Comparison of ENCODE assay signal across 8 mouse cellular contexts in genomic region chr6:124813933-124814332, GRCm38 (mm10). TPM values are rescaled to one million over a fixed set of nuclear protein-coding genes. Genes with fewer than 3 reads are reported as not detected.
DNase-seq lines count a peak whose midpoint lies in the region; ATAC-seq and TF ChIP-seq lines count a peak whose summit lies in the region.

Gene Tpi1 (minus strand): TSS chr6:124814296.

- H3K27ac ChIP-seq in bone marrow, adult 2 months (ENCODE audit: control insufficient read depth, insufficient read depth, low read depth, low read length, poor library complexity) = peak within 1 kb of the TSS; percentile 19
- H3K27ac ChIP-seq in embryonic fibroblast, embryonic 13.5 days (ENCODE audit: insufficient read depth, low read length) = peak within 1 kb of the TSS; percentile 58
- H3K27ac ChIP-seq in heart, embryonic 10.5 days = peak within 1 kb of the TSS; percentile 99
- H3K27ac ChIP-seq in kidney, embryonic 15.5 days = peak within 1 kb of the TSS; percentile 92

- peak within 1 kb of the TSS; percentile 75 for H3K9ac ChIP-seq in kidney, embryonic 15.5 days

- peak within 1 kb of the TSS; percentile 69 for H3K4me2 ChIP-seq in kidney, embryonic 15.5 days

- H3K36me3 ChIP-seq in heart, embryonic 10.5 days = peaks cover 68% of the 10 kb centered on the region
- peaks cover 56% of the 10 kb centered on the region for H3K36me3 ChIP-seq in kidney, embryonic 15.5 days

- H3K4me3 ChIP-seq in bone marrow, adult 2 months (replicated peaks; ENCODE audit: control insufficient read depth, low read depth, low read length) = peak within 1 kb of the TSS; percentile 86
- H3K4me3 ChIP-seq in embryonic fibroblast, embryonic 13.5 days (ENCODE audit: insufficient read depth, low read length) = peak within 1 kb of the TSS; percentile 70
- peak within 1 kb of the TSS; percentile 90 for H3K4me3 ChIP-seq in heart, embryonic 10.5 days
- H3K4me3 ChIP-seq in kidney, embryonic 15.5 days (replicated peaks) = peak within 1 kb of the TSS; percentile 80

- 0 out of 2 replicates have a peak, but pooled peaks have one; percentile 6 for TF ChIP-seq CTCF in bone marrow, adult 2 months (IDR thresholded peaks at IDR 0.05; ENCODE audit: control insufficient read depth, insufficient read depth, low read length)
- TF ChIP-seq CTCF in embryonic fibroblast, embryonic 13.5 days (IDR thresholded peaks at IDR 0.05; ENCODE audit: borderline replicate concordance, insufficient read depth, low read length) = no peak

- under 1% methylated on average over 22 of the region's 22 CpGs for WGBS in bone marrow, adult 2 months
- WGBS in heart, embryonic 10.5 days = under 1% methylated on average over 22 of the region's 22 CpGs
- WGBS in kidney, embryonic 15.5 days = under 1% methylated on average over 22 of the region's 22 CpGs

- H3K4me1 ChIP-seq in bone marrow, adult 2 months (ENCODE audit: control insufficient read depth, insufficient read depth, low read length) = peaks cover 9% of the 10 kb centered on the region
- H3K4me1 ChIP-seq in embryonic fibroblast, embryonic 13.5 days (ENCODE audit: control insufficient read depth, insufficient read depth, low read length) = no peaks in the 10 kb centered on the region
- H3K4me1 ChIP-seq in heart, embryonic 10.5 days = peaks cover 38% of the 10 kb centered on the region
- H3K4me1 ChIP-seq in kidney, embryonic 15.5 days = peaks cover 53% of the 10 kb centered on the region

- TF ChIP-seq POLR2A in bone marrow, adult 2 months (IDR thresholded peaks at IDR 0.05; ENCODE audit: borderline replicate concordance, control insufficient read depth, low read depth, low read length) = peak; percentile 70
- peak; percentile 100 for TF ChIP-seq POLR2A in embryonic fibroblast, embryonic 13.5 days (IDR thresholded peaks at IDR 0.05; ENCODE audit: low read depth, low read length)

- ATAC-seq in kidney, embryonic 15.5 days (replicated peaks; ENCODE audit: low FRiP score) = peak; percentile 89
- peak; percentile 82 for ATAC-seq in monocyte, adult 5-6 weeks (replicated peaks; ENCODE audit: insufficient number of reproducible peaks, low FRiP score, low TSS enrichment, poor library complexity, severe bottlenecking)

- no peaks in the 10 kb centered on the region for H3K27me3 ChIP-seq in heart, embryonic 10.5 days (ENCODE audit: insufficient read depth, poor library complexity, severe bottlenecking)
- H3K27me3 ChIP-seq in kidney, embryonic 15.5 days = no peaks in the 10 kb centered on the region

- no peaks in the 10 kb centered on the region for H3K9me3 ChIP-seq in heart, embryonic 10.5 days
- H3K9me3 ChIP-seq in kidney, embryonic 15.5 days (replicated peaks) = no peaks in the 10 kb centered on the region

- peak; percentile 96 for DNase-seq in 416B (ENCODE audit: low read depth)
- DNase-seq in heart, embryonic 10.5 days (ENCODE audit: low spot score) = peak; percentile 97
- DNase-seq in liver = peak; percentile 93
- DNase-seq in spleen, postnatal 4 days (ENCODE audit: low spot score in 2 of 2) = peak; percentile 89 to 92

RNA-seq across cellular contexts. Expression of gene Tpi1, which starts in this region (rescaled TPM):
- polyA plus RNA-seq in bone marrow, adult 2 months (2011; ENCODE audit: insufficient read depth, insufficient read length, low replicate concordance, missing spikeins) = 97.5 and 152 TPM in 2 replicates
- 372 and 458 TPM in 2 replicates for polyA plus RNA-seq in embryonic fibroblast, embryonic 13.5 days (2011; ENCODE audit: insufficient read length, low read depth, missing spikeins)
- polyA plus RNA-seq in heart, embryonic 10.5 days (2016; fragmentation: Nextera tagmentation; extraction: Ambion mirVana) = 1,456 and 1,625 TPM in 2 replicates
- 717 and 755 TPM in 2 replicates for polyA plus RNA-seq in kidney, embryonic 15.5 days (2015; fragmentation: Nextera tagmentation; extraction: Ambion mirVana)
- 71.9 to 103 TPM (median 88.6 TPM) in 3 replicates for total RNA-seq in monocyte, adult 5-6 weeks (2017)

Comparison
In these comparisons a context has a peak if more than half of its experiments do, and no peak if none do; other contexts are left out.
1. Peak in every context shown above with its lines: DNase-seq, ATAC-seq, H3K4me3 ChIP-seq and H3K27ac ChIP-seq.
2. H3K27ac ChIP-seq: peak in every context shown above with its lines; median percentile 99 in heart, embryonic 10.5 days; 92 in kidney, embryonic 15.5 days; 58 in embryonic fibroblast, embryonic 13.5 days; 19 in bone marrow, adult 2 months.